Mouse (Mus musculus) sigmoid colon, adult 10 weeks (tissue): ENCODE measurements around the gene Tsr1. TPM values are rescaled to one million over a fixed set of nuclear protein-coding genes. Genes with fewer than 3 reads are reported as not detected.

ENCODE experiments used
- polyA plus RNA-seq: library from polyadenylated mRNA; stranded (reverse); fragments of 350-450 nt; fragmentation: Illumina TruSeq; extraction: RNeasy Lipid Tissue Mini Kit (QIAGEN cat#74804); gene quantifications from one replicate; pipeline ENCODE4 v1.2.3, GENCODE M21; 2014; ENCODE audit warnings: low read depth, low replicate concordance

Tsr1 gene
- 107 TPM for polyA plus RNA-seq

DNA sequence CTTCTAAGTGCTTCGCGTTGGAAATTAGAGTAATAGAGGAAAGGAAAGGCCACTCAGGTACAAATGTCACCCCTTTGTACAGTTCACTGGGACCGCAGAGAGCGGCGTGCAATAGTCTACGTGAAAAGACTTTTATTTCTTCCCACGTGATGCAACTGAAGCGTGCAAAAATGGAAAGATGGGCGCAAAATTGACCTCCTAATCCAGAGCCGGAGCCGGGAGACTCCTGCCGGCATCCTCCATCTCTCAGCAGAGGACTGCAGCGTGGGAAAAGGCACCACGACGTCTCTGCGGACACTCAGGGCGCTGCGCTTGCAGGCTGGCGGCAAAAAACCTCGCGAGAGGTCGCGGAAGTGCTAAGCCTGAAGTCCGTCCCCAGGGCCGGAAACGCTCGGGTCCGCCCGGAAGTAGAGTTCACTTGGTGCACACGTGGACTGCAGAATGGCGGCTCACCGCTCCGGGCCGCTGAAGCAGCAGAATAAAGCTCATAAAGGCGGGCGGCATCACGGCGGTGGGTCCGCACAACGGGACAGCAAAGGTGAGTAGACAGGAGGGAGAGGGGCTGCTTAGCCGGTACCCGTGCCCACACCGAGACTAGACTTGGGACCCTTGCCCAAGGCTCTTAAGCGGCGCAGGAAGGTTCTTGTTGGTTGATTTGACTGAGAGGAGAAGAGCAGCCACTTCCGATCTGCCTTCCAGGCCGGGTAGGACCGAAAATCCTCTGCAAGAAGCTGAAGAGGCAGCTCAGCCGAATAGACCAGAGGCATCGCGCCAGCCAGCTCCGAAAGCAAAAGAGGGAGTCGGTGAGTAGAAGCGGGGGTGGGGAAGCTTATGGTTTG, at the start of gene Tsr1:
Gene Tsr1 (plus strand): TSS at position 394 of the 839 bp plus-strand sequence.

GRCm38 (mm10) chr11:74896901-74897677, 782 bp upstream of the Tsr1 start, which contains the start of gene Sgsm2:
Gene Sgsm2 (minus strand): TSS chr11:74897060.

GRCm38 (mm10) chr11:74925577-74926387, 27.9 kb downstream of the Tsr1 start, which contains the start of the genes Smg6 and Srr:
Gene Smg6 (plus strand): TSS chr11:74925823.
Gene Srr (minus strand): TSS chr11:74925948.

Other genes with a start within 250 kb of the Tsr1 start
- gene Cluh, start 248.6 kb upstream of the Tsr1 start, polyA plus RNA-seq = 5.6 TPM
- gene Pafah1b1, start 173.4 kb upstream of the Tsr1 start, polyA plus RNA-seq = 648 TPM
- gene Mettl16, start 127.2 kb upstream of the Tsr1 start, polyA plus RNA-seq = 19.0 TPM
- gene Mnt, start 67.2 kb upstream of the Tsr1 start, polyA plus RNA-seq = 2.7 TPM
- 3.4 TPM for gene Sgsm2, start 1.0 kb upstream of the Tsr1 start, polyA plus RNA-seq
- gene Smg6, start 27.8 kb downstream of the Tsr1 start, polyA plus RNA-seq = 16.3 TPM
- gene Srr, start 27.9 kb downstream of the Tsr1 start, polyA plus RNA-seq = 50.2 TPM